Mouse (Mus musculus): ENCODE data around the gene Phf24.

Phf24 gene

DNA sequence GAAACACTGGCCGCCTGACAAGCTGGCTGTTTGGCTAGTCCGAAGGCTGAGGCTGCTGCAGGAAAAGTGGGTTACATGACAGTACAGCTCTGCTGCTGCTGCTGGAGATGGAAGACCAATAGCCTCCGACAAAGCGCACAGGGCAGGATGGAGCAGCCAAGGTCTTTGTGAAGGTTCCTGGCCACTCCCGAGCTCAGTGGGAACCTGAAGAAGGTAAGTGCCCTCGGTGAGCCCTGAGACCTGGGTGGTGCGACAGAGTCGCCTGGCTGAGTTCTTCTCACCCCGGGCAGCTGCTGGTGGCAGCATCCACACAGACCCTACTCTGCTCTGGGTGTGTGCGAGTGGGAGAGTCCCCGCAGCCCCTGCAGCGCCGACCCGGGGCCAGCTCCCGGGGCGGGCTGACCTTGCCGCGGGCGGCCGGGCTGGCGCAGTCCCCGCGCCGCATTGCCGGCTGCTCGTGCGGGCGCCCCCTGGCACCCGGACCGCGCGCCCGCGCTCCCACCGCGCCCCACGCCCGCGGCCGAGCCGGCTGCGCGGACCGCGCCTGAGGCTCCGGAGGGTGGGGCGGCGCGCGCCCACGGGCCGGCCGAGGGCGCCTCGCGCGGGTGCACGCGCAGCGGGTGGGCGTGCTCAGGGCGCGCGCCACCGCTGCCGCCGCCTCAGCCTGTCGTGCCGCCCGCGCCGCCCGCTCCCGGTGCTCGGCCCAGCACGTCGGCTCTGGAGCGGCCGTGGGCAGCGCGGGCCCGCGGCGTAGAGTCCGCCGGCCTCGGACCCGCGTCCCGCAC, at the start of gene Phf24:
Gene Phf24 (plus strand): TSS at position 44 of the 785 bp plus-strand sequence.
- no peak for DNase-seq

DNA sequence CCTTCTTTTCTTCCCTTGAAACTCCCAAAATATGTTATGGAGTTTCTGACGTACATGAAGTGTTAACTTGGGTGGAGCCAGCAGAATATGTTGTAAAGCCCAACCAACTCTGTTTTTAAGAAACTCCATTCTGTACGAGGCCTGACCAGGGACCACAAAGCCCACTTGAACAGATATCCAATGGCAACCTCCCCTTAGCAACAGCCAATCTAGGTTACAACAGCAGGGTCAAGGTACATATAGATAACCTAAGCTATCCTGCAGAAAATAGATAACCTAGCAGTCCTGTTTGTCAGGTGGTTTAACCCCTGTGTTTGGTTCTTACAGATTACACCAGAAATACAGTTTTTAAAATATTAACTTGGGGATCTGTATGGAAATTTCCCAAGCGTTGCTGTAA, 49.1 kb upstream of the Phf24 start:
- DNase-seq = no peak

DNA sequence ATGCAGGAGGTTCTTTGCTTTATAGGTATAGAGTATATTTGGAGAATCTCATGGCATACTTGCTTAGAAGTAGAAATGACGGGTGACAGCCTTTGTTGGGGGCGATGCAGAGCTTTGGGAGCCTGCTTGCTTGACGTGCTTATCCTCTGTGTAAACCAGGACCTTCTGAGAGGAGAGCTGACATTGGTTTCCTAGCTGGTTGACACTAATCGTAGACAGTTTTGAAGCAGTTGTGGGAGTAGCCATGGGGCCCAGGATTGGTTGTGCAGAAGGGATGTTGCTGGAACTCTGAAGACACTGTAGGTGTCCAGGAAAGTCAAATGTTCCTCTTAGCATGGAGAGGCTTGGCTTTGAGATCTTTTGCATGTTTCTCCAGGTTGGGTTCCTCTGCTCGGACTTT, 48.3 kb upstream of the Phf24 start:
- DNase-seq = no peak

GRCm38 (mm10) chr4:42870748-42871147, 45.7 kb upstream of the Phf24 start:
- DNase-seq = no peak

DNA sequence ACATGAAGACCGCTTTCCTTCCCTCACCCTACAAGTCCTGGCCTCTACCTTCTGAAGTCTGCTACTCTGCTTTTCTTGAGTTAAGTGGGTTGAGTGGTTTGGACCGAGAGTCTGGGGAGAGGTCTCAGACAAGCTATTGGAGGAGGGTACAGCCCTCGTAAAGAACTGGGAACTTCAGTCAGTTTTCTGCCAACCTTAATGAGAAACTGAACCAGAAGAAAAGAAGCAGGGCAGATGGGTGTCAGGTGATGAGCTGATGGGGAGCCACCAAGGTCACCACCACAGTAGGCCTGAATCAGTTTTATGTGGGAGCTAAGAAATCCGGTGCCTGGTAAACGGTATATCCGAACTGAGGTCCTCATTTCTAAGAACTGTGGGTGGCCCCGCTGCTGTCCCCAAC, 44.3 kb upstream of the Phf24 start:
- no peak for DNase-seq

- DNase-seq = peak; percentile 15 to 23
Observed at GRCm38 (mm10) chr4:42872746-42873435, 43.6 kb upstream of the Phf24 start.

DNA sequence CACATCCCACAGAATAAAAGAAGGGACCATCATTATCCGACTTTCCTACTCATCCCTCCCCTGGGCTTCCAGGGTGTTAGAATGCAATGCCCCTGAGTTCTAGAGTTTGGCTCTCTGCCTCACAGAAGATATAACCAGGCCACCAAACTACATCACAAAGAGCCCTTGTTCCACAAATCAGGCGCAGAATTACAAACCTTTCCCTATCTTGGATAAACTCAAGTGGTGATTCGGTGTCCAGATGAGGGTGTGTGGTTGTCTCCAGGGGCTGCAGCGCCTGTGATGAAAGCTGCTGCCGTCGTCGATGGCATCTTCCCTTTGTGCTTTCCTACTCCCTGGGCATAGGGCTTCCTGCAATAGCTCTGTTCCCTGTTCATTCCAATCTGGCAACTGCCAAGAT, 42.3 kb upstream of the Phf24 start, which contains the start of gene Fam205c:
Gene Fam205c (minus strand): TSS at position 101 of the 400 bp plus-strand sequence.
- DNase-seq = no peak

GRCm38 (mm10) chr4:42876586-42877291, 39.7 kb upstream of the Phf24 start:
- peak; percentile 44 to 49 for DNase-seq

- DNase-seq = no peak
Observed at GRCm38 (mm10) chr4:42877657-42878056, 38.8 kb upstream of the Phf24 start.

GRCm38 (mm10) chr4:42879829-42880676, 36.4 kb upstream of the Phf24 start:
- DNase-seq = no peak

- no peak for DNase-seq
Observed at GRCm38 (mm10) chr4:42880677-42880948, 35.8 kb upstream of the Phf24 start.

- no peak for DNase-seq
Observed at GRCm38 (mm10) chr4:42886926-42887325, 29.5 kb upstream of the Phf24 start.

GRCm38 (mm10) chr4:42888806-42889205, 27.7 kb upstream of the Phf24 start:
- DNase-seq = no peak

- no peak for DNase-seq
Observed at GRCm38 (mm10) chr4:42891176-42891575, 25.3 kb upstream of the Phf24 start.

GRCm38 (mm10) chr4:42895118-42895517, 21.3 kb upstream of the Phf24 start:
- no peak for DNase-seq

DNA sequence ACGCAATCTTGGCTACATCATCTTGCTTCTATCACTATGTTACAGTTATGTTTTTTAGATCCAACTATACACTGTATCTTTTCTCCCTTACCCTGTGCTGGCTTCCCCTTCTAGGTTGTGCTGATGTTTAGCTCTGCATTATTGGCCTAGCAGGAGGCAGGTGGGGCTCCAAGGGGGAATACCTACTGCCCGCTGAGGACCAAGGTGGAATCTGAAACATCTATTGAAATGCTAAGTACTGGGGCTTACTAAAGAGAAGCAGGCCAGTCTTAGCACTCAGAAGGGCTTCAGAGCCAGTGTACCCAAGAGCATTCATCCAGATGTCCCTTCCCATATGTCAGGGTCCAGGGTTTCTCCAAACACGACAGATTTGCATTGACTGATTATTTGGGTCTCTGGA, 17.5 kb upstream of the Phf24 start:
- DNase-seq = no peak

- no peak for DNase-seq
Observed at GRCm38 (mm10) chr4:42900878-42901277, 15.6 kb upstream of the Phf24 start.

DNA sequence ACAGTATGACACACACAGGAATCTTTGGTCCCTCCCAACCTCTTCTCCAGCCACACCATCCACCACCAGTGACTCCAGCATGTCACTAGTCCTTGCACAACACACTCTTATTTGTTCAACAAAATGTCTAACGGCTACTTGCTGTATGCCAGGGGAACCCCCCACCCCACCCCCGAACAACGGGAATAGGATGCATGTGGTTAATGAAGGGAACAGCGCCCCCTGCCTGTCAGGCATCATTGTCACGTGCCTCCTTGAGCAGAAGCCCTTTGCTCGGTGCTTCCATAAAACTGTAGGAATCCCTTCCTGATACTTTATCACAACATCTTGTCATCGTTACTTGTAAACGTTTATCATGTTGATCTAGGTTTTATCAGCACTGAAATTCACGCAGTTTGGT, 14.3 kb upstream of the Phf24 start:
- DNase-seq = no peak

DNA sequence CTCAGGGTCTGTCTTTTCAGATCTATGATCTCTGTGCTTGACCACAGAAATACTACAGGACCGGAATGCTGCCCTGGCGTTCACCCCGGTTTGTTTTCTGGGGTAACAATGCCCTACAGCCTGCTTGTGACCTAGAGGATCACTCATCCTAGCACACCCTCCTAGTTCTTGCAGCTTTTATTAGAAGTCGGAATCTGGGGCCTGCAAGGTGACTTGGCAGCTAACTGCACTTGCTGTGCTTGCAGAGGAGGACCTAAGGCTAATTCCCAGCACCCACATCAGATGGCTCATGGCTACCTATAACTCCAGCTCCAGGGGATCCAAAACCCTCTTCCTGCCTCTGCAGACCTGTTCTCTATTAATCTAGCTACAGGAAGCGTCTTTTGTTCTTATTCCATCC, 13.7 kb upstream of the Phf24 start:
- DNase-seq = no peak

GRCm38 (mm10) chr4:42903942-42904341, 12.5 kb upstream of the Phf24 start:
- no peak for DNase-seq

GRCm38 (mm10) chr4:42904523-42904922, 11.9 kb upstream of the Phf24 start:
- no peak for DNase-seq

- DNase-seq = no peak
Observed at GRCm38 (mm10) chr4:42904966-42905365, 11.5 kb upstream of the Phf24 start.

- no peak for DNase-seq
Observed at GRCm38 (mm10) chr4:42913391-42913790, 3.1 kb upstream of the Phf24 start.

All from kidney, adult 8-10 months (tissue).